Mouse (Mus musculus) G1E (cell line): ENCODE data around the gene Fam104a.

Experiments
- CTCF ChIP-seq: IDR thresholded peaks from 2 replicates; pipeline ENCODE4 v1.5.1; 2012; ENCODE audit warnings: low read depth, low read length, inconsistent platforms, mixed read lengths
- POLR2AphosphoS5 ChIP-seq: IDR thresholded peaks from 2 replicates; pipeline ENCODE4 v1.6.1; 2012; ENCODE audit warnings: low read depth, low read length, inconsistent platforms; ENCODE audit not compliant: insufficient replicate concordance

DNA sequence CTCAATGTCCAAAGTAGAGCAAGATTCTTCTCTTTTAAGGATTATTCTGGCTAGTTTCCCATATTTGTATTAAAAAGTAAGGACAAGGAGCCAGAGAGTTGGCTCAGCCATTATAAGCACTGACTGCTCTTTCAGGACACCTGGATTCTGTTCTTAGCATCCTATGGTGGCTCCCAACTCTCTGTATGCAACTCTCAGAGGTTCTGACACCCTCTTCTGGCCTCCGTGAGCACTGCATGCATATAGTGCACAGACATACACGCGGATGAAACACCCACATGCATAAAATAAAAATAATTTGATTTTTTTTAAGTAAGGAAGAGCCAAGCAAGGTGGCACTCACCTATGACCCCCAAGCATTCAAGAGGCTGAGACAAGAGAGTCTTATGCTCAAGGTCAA lies 38.8 kb downstream of the Fam104a start:
- TF ChIP-seq CTCF (0 out of 2 replicates have a peak, but pooled peaks have one; percentile 2), POLR2AphosphoS5 (no peak)
